Mouse (Mus musculus): ENCODE data around the gene Wdr66.

Gene Wdr66

GRCm38 (mm10) chr5:123357253-123357652, 105.4 kb downstream of the Wdr66 start:
- DNase-seq (ENCODE audit: low read depth, low spot score), result no peak

- DNase-seq (ENCODE audit: low read depth, low spot score), result no peak
Measured at GRCm38 (mm10) chr5:123359431-123359830, 107.5 kb downstream of the Wdr66 start.

- no peak for DNase-seq (ENCODE audit: low read depth, low spot score)
Measured at GRCm38 (mm10) chr5:123362911-123363310, 111.0 kb downstream of the Wdr66 start.

- no peak for DNase-seq (ENCODE audit: low read depth, low spot score)
Measured at GRCm38 (mm10) chr5:123364302-123364971, 112.5 kb downstream of the Wdr66 start.

- peak; percentile 59 for DNase-seq (ENCODE audit: low read depth, low spot score)
Measured at GRCm38 (mm10) chr5:123368869-123369488, 117.1 kb downstream of the Wdr66 start.

GRCm38 (mm10) chr5:123370049-123370448, 118.1 kb downstream of the Wdr66 start:
- DNase-seq (ENCODE audit: low read depth, low spot score), result no peak

- no peak for DNase-seq (ENCODE audit: low read depth, low spot score)
Measured at GRCm38 (mm10) chr5:123375262-123375661, 123.4 kb downstream of the Wdr66 start.

GRCm38 (mm10) chr5:123375793-123376452, 124.0 kb downstream of the Wdr66 start:
- DNase-seq (ENCODE audit: low read depth, low spot score), result no peak

GRCm38 (mm10) chr5:123376569-123376968, 124.7 kb downstream of the Wdr66 start:
- no peak for DNase-seq (ENCODE audit: low read depth, low spot score)

Data from forelimb bud, embryonic 11.5 days (tissue).